Mouse (Mus musculus): Measurements from ENCODE around the gene March6. TPM values are rescaled to one million over a fixed set of nuclear protein-coding genes. Genes with fewer than 3 reads are reported as not detected.

March6 gene
- polyA plus RNA-seq, 1 experiment from 2014 or later = 61.4 TPM

DNA sequence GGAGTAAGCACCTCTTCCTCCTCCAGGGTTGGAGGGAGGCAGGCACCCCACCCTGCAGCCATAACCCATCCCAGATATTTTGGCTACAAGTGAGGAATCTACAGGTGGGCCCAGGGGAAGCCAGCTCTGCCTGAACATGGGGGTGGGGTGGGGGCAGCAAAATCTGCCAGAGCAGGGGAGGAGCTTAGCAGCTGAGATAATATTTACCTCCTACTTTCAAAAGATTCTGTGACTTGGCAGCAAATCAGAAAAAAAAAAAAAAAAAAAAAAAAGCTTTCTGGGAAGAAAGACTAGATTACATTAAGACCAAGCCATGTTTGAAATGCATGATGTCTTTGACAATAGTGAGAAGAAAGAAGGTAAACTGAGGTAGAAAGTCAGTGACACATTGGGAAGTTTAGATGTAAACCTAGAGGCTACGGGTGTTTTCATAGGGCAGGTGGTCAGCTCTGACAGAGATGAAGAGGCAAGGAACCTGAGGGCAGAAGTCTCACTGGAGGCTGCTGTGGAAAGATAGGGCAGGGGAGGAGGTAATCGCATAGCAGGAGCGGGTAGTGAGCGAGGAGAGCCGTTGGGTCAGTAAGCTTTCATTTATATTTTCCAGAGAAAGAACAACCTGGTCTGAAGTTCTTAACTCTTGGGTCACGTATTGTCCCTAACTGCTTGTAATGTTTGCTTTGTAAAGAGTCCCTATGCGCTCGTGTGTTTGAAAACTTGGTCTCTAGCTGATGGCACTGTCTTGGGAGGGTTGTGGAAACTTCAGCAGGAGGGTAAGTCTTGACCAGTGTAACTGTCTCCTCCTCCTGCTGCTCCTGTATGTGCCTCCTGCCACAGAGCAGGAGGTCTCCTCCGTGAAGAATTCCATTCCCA is 9.0 kb upstream of the March6 start:
- WGBS = 73% methylated on average over 9 of the region's 9 CpGs
- Histone ChIP-seq H3K9ac (no peak overlapping the region), H3K27ac (no peak overlapping the region), H3K9me3 (no peaks in the 10 kb centered on the region), H3K36me3 (no peaks in the 10 kb centered on the region), H3K27me3 (replicated peaks) (no peaks in the 10 kb centered on the region), H3K4me2 (replicated peaks) (no peak overlapping the region), H3K4me1 (peaks cover 38% of the 10 kb centered on the region), H3K4me3 (no peak overlapping the region)
- ATAC-seq (ENCODE audit: low FRiP score, low read depth) = no peak

DNA sequence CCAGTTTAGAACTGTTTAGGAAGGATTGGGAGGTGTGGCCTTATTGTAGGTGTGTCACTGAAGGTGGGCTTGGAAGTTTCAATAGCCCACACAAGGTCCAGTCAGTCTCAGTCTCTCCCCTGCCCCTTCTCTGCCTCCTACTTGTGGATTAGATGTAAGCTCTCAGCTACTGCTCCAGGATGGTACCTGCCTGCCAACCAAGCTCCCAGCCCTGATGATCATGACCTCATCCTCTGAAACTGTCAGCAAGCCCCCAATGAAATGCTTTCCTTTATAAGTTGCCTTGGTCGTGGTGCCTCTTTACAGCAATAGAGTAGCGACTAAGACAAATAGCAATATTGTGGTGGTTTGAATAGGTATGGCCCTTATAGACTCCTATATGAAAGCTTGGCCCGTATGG is 7.5 kb upstream of the March6 start:
- no peak overlapping the region for H3K4me3 ChIP-seq
- H3K9me3 ChIP-seq = no peaks in the 10 kb centered on the region
- H3K27me3 ChIP-seq (replicated peaks) = no peaks in the 10 kb centered on the region
- no peak overlapping the region for H3K27ac ChIP-seq
- no peak for ATAC-seq (ENCODE audit: low FRiP score, low read depth)
- WGBS = 79% methylated on average over 3 of the region's 3 CpGs
- H3K4me2 ChIP-seq (replicated peaks) = no peak overlapping the region
- no peaks in the 10 kb centered on the region for H3K36me3 ChIP-seq
- H3K9ac ChIP-seq = no peak overlapping the region
- peaks cover 39% of the 10 kb centered on the region for H3K4me1 ChIP-seq

DNA sequence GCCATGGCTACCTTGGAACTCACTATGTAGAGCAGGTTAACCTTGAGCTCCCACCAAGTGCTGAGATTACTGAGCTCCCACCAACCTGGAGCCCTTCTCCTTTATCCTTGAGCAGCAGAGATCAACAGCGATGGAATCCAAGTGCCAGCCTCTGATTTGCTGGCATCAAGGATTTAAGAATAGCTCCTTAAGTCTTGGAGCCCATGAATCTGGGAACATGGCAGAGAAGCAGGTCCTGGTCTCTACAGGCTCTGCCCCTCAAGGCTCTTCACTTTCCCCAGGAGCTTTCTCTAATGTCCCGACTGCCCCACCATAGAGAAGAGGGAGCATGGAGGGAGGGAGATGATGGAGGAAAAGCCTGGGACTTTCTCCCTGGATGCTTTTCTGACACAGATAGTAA is 6.9 kb upstream of the March6 start:
- WGBS = 89% methylated on average over 2 of the region's 2 CpGs
- Histone ChIP-seq H3K27ac (no peak overlapping the region), H3K4me1 (peaks cover 33% of the 10 kb centered on the region), H3K36me3 (no peaks in the 10 kb centered on the region), H3K27me3 (replicated peaks) (no peaks in the 10 kb centered on the region), H3K4me2 (replicated peaks) (no peak overlapping the region), H3K4me3 (no peak overlapping the region), H3K9me3 (no peaks in the 10 kb centered on the region), H3K9ac (no peak overlapping the region)
- no peak for ATAC-seq (ENCODE audit: low FRiP score, low read depth)

DNA sequence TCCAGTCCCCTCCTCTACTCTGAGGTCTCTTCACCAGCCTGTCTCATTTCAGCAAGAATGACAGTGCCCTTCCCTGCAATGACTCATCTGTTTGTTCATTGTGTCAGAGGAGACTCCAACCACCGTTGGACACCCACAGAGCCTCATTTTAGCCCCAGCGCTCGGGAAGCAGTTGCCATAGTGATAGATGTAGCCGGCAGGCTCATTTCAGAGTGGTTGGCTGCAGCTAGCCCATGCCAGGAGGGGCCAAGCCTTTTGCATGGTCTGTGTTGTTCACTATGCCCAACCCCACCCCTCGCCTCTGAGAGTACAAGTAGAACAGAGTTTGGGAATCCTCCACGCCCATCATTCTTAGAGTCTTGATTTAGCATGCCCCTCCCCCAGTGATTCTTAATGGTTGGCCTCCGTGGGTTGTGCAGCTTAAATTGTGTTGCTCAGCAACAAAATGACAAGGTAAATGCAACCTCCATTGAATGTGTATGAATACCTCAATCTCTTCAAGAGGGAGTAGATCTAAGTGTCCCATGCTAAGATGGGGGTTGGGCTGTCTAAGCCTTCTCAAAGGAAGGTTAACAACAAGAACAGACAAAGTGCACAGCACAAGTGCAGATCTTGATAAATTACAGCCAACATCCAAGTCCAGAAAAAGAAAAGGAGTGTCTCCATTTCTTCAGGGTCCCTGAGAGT is 5.3 kb upstream of the March6 start:
- no peak overlapping the region for H3K27ac ChIP-seq
- H3K9ac ChIP-seq = no peak overlapping the region
- no peaks in the 10 kb centered on the region for H3K9me3 ChIP-seq
- ATAC-seq (ENCODE audit: low FRiP score, low read depth) = peak; percentile 88
- peaks cover 25% of the 10 kb centered on the region for H3K4me1 ChIP-seq
- H3K27me3 ChIP-seq (replicated peaks) = no peaks in the 10 kb centered on the region
- no peak overlapping the region for H3K4me3 ChIP-seq
- H3K36me3 ChIP-seq = no peaks in the 10 kb centered on the region
- 6% methylated on average over 7 of the region's 7 CpGs for WGBS
- peak overlapping the region; percentile 28 for H3K4me2 ChIP-seq (replicated peaks)

DNA sequence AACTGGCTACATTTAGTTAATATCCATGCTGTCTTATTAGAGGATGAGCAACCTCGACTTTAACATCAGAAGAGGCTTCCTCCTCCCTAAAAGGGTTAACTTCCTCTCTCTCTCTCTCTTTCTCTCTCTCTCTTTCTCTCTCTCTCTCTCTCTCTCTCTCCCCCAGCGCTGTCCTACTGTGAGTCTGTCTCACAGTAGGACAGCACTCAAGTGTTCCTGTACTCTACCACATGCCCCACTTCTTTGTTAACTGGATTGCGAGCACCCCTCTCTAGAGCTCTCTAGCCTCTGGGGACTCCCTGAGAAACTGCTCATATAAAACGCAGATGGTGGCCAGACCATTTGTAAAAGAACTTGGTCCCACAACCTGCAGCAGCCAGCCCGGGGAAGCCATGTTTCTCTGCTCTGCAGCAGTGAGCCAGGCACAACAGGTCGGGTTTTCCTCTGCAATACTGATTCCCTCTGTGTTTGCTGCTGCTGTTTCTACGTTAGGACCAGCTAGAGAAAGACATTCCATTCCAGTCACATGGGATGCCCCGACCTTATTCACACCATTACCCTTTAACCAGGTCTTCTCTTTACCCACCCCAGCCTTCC is 4.5 kb upstream of the March6 start:
- H3K4me2 ChIP-seq (replicated peaks) = peak overlapping the region; percentile 28
- H3K27ac ChIP-seq = no peak overlapping the region
- no peak for ATAC-seq (ENCODE audit: low FRiP score, low read depth)
- WGBS = 23% methylated on average over 8 of the region's 8 CpGs
- peaks cover 25% of the 10 kb centered on the region for H3K4me1 ChIP-seq
- H3K4me3 ChIP-seq = no peak overlapping the region
- H3K27me3 ChIP-seq (replicated peaks) = no peaks in the 10 kb centered on the region
- H3K9me3 ChIP-seq = no peaks in the 10 kb centered on the region
- H3K36me3 ChIP-seq = no peaks in the 10 kb centered on the region
- H3K9ac ChIP-seq = no peak overlapping the region

DNA sequence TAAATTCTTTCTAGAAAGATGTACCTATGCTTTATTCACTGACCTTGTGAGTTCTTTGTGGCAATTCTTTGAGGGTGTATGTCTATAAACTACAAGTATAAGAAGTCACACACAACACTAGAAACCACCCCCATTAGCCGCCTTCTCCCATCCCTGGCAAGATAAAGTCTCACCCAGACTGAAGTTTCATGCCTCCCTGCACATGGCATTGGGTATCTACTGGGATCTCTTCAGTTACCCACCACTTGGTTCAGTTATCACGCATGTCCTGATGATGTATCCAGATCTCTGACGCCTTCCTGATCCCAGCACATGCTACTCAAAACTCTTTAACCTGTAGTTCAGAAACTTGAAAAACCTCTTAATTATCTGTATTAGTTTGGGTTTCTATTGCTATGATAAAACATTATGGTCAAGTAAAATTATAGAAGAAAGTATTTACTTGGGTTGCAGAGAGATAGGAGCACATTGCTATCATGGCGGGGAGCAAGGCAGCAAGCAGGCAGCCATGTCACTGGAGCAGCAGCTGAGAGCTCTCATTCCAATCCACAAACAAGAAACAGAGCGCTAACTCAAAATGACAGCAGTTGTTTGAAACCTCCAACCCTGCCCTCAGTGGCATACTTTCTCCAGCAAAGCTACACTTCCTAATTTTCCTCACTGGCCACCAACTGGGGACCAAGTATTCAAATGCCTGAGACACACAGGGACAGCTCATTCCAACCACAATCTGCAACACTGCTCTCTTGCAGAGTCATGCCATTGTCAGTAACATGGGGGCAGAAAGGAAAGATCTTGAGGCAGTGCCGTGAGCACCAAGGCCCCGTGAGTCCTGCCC is 3.8 kb upstream of the March6 start:
- H3K27ac ChIP-seq = no peak overlapping the region
- H3K27me3 ChIP-seq (replicated peaks) = no peaks in the 10 kb centered on the region
- H3K4me2 ChIP-seq (replicated peaks) = no peak overlapping the region
- H3K4me3 ChIP-seq = no peak overlapping the region
- H3K36me3 ChIP-seq = no peaks in the 10 kb centered on the region
- no peak overlapping the region for H3K9ac ChIP-seq
- 80% methylated on average over 7 of the region's 7 CpGs for WGBS
- no peaks in the 10 kb centered on the region for H3K9me3 ChIP-seq
- no peak for ATAC-seq (ENCODE audit: low FRiP score, low read depth)
- H3K4me1 ChIP-seq = peaks cover 27% of the 10 kb centered on the region

DNA sequence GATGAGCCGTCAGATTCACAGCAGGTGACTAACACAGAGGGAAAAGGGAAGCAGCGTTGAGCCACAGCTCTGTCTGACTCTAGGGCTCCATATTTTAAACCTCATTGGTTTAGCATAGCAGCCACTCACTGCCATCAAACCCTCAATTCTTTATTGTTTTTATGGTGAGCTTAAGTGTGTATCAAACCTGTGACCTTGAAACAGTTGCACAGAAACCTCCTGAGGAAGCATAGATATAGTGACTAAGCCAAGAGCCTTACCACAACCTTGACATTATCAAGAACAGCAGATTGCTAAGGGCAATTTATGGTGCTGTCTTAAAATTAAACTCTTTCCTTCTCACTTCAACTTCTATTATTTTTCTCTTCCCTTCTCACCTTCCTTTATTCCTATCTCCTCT is 2.7 kb upstream of the March6 start:
- H3K4me3 ChIP-seq = no peak overlapping the region
- 80% methylated on average over 2 of the region's 2 CpGs for WGBS
- no peak overlapping the region for H3K4me2 ChIP-seq (replicated peaks)
- no peak overlapping the region for H3K9ac ChIP-seq
- no peak for ATAC-seq (ENCODE audit: low FRiP score, low read depth)
- H3K27ac ChIP-seq = no peak overlapping the region
- no peaks in the 10 kb centered on the region for H3K9me3 ChIP-seq
- H3K4me1 ChIP-seq = peaks cover 35% of the 10 kb centered on the region
- H3K27me3 ChIP-seq (replicated peaks) = no peaks in the 10 kb centered on the region
- no peaks in the 10 kb centered on the region for H3K36me3 ChIP-seq

DNA sequence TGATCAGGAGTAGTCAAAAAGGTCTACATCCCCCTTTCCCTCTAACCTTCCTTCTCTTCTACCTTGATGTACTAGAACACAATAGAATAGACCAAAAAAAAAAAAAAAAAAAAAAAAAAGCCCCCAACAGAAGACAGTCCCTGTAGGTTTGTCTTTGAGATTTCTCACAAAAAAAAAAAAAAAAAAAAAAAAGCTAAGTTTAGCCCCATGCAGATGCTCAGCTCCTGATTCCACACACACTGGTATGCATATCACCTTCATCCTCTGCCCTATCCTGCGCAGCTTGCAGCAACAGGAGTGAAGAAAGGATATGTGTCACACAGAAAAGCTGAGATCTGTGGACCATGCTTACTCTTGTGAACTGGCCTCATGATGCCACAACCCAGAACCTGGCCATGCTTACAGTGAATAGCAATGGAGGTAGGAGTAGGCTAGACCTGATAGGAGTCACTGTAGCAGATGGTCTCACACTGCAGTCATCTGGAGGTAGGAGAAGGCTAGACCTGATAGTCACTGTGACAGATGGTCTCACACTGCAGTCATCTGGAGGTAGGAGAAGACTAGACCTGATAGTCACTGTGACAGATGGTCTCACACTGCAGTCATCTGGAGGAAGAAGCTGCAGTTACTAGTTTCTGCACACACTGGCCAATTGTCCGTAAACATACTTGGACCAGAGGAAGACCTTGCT is 1.6 kb upstream of the March6 start:
- H3K27me3 ChIP-seq (replicated peaks) = no peaks in the 10 kb centered on the region
- H3K4me1 ChIP-seq = peaks cover 35% of the 10 kb centered on the region
- WGBS = 94% methylated on average over 2 of the region's 2 CpGs
- peak overlapping the region; percentile 65; the same call in 1 of the 2 replicates for H3K4me2 ChIP-seq (replicated peaks)
- no peak overlapping the region for H3K27ac ChIP-seq
- no peak for ATAC-seq (ENCODE audit: low FRiP score, low read depth)
- H3K4me3 ChIP-seq = no peak overlapping the region
- no peaks in the 10 kb centered on the region; the same call in 1 of the 2 replicates for H3K36me3 ChIP-seq
- H3K9me3 ChIP-seq = no peaks in the 10 kb centered on the region
- no peak overlapping the region for H3K9ac ChIP-seq

DNA sequence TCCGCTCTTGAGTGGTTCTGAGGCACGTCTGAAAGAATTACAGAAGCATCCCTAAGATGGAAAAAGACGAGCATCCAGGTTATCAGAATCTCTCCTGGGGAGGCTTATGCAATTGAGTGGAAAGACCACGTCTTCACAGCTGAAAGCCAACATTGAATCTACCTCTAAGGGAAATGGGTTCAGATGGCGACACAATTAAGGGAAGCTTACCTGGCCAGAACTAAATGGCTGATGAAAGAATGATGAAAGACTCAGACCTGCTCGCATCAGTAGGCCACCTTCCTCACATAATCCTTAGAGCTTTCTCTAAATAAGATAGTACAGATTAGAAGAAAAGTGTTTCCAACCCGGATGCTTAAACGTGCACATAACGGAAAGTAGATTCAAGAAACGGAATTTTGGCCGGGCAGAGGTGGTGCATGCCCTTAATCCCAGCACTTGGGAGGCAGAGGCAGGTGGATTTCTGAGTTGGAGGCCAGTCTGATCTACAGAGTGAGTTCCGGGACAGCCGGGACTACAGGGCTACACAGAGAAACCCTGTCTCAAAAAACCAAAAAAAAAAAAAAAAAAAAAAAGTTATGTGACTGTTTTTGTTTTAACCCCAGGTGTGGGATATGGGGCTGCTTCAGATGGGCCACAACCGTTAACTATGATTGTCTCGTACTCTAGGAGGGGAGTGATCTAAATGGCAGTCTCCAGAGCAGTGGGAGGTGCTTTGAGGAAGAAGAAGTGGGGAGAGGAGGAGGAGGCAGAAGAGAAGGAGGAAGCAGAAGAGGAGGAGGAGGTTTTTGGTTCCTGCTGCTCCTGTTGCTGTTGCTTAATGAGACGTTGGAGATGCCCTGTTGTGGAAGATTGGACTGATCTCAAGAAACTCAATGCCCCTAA is 835 bp upstream of the March6 start:
- Histone ChIP-seq H3K27ac (peak overlapping the region; percentile 99), H3K9me3 (no peaks in the 10 kb centered on the region), H3K4me1 (peaks cover 34% of the 10 kb centered on the region), H3K9ac (peak overlapping the region; percentile 94), H3K4me2 (replicated peaks) (peak overlapping the region; percentile 65), H3K4me3 (peak overlapping the region; percentile 92), H3K36me3 (no peaks in the 10 kb centered on the region; the same call in 1 of the 2 replicates), H3K27me3 (replicated peaks) (no peaks in the 10 kb centered on the region)
- no peak for ATAC-seq (ENCODE audit: low FRiP score, low read depth)
- WGBS = 21% methylated on average over 16 of the region's 16 CpGs

DNA sequence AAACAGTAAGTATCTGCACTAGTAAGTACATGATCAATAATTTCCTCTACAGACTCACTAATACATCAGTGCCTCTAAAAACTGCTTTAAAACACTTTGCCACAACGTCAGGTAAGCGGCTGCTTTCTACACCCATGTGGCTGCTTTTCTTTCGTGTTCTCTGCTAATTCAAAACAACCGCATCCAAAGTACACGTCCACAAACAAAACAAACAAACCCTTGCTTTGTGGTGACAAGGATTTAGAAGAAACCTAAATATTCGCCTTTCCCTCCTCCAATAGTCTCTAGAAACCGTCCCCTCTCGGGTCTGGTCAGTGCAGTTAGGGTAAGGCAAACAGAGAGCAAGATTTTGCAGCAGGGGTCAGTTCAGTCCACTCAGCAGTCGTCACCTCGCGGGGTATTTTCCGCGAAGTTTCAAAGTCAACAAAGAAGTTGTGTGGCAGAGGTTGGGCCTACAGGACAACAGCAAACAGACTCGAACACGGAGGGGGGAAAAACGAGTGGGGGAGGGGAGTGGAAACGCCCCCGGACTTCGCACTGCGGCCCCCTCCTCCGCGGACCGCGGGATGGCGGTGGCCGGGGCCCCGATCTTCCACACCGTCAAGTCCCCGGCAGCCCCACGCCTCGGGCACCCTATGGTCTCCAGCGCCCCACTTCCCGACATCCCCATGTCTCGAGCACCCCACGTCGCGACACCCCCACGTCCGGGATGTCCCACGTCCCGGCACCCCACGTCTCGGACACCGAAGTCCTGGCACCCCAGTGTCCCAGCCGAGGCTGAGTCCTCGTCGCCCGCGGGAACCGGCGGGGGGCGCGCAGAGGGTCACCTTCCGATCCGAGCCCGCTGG is 818 bp downstream of the March6 start:
- H3K27ac ChIP-seq = peak overlapping the region; percentile 99
- under 1% methylated on average over 56 of the region's 56 CpGs for WGBS
- ATAC-seq (ENCODE audit: low FRiP score, low read depth) = peak; percentile 61

More for the DNA sequence above, 818 bp downstream of the March6 start:
- Histone ChIP-seq H3K4me2 (replicated peaks) (peak overlapping the region; percentile 65), H3K9ac (peak overlapping the region; percentile 94), H3K36me3 (no peaks in the 10 kb centered on the region; the same call in 1 of the 2 replicates), H3K4me1 (peaks cover 17% of the 10 kb centered on the region), H3K27me3 (replicated peaks) (no peaks in the 10 kb centered on the region), H3K9me3 (no peaks in the 10 kb centered on the region), H3K4me3 (peak overlapping the region; percentile 92)
